Mouse (Mus musculus) cerebellum, adult 11 months (tissue): ENCODE measurements around the gene Zfp951.
"Not testable (repeated sequence)": the region's sequence is repeated elsewhere in the genome, so short reads cannot be mapped to it uniquely, and the experiment has no call there.

ENCODE experiments used
- DNase-seq: peaks from one replicate; pipeline ENCODE4 v3.0.0; 2022

Gene Zfp951

GRCm38 (mm10) chr5:104859962-104860525 is at the start of gene Zfp951:
Gene Zfp951, minus strand, starts transcription at chr5:104860070.
- peak; percentile 60 for DNase-seq

DNA sequence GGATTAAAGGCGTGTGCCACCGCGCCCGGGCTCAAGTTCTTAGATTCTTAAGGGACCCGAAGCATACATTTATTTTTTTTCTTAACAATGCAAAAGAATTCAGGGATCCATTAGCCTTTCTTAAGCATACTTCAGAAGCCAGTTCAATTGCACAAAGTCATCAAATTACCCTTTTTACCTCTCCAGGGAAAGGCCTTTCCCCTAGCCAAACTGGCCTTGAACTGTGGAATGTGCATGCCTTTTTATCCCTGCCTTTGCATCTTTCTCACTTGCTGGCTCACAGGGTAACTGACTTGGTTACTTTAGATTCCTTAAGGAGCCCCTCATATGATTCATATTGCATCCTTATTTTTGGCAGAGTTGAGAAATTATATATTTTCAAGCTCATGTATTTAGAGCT is 46.7 kb upstream of the Zfp951 start:
- not testable (repeated sequence) for DNase-seq

DNA sequence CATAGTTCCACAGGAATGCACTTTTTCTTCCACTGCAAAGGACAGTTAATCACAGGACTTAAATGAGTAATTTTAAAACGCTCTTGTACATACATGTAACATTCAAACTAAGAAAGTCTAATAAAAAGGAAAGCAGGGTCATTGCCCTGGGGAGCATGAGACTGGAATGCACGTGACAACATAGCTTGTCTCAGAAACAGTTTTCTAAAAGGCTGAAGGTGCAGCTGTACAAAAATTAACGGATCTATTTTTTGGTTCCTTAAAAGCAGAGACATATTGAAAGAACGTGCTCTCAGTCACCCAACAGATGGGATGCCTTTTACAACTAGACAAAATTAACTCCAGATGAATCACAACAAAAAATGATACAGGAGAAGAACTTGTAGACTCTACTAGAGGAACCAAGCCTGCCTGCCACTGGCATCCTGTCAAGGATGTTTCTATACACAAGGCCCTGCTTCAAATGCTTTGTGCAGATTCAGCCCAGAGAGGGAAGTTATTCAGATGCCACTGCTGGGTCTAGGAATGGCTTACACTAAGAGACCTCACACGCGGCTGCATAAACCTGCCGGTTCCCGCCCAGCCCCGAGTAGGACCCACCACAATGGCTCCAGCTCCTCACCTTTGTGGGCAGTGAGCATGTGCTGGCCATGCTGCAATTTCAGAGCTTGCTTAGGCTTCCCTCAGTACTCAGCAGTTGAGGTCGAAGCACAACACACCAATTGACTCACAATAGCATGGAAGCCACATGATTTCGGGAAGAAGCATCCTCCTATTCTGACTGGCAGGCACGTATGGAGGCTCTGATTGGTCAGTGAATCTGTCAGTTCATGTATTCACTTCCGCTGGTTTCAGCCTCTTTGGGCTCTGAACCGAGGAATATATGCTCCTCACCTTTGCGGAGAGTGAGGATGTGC is 567 bp downstream of the Zfp951 start:
- DNase-seq = not testable (repeated sequence)

- not testable (repeated sequence) for DNase-seq
These were observed 5.3 kb downstream of the Zfp951 start for GRCm38 (mm10) chr5:104854546-104854945.

- DNase-seq = no peak
These were observed 26.5 kb downstream of the Zfp951 start for GRCm38 (mm10) chr5:104833330-104833729.

DNA sequence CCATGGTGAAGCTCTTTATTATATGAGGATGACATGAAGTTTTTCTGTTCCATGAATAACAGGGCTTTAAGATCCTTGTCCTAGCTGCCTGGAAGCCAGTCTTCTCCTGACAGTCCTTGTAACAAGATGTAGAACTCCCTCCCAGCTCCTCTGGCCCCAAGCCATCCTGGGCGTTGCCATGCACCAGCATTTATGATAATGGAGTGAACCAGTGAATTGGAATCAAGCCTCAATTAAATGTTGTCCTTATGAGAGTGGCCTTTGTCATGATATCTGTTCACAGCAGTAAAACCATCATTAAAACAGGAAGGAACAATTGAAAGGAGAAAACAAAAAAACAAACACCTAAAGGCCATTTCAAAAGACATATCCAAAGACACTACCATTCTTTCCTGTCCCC is 30.3 kb downstream of the Zfp951 start:
- DNase-seq = no peak

- not testable (repeated sequence) for DNase-seq
These were observed 89.7 kb downstream of the Zfp951 start for GRCm38 (mm10) chr5:104770138-104770537.
